Mouse (Mus musculus): ENCODE measurements at regions not wholly inside any gene's neighbourhood (a gene's known extent, or its start where the extent isn't known, plus 50 kb on each side); places are given as distances from the start of the nearest gene placed in this dataset.

GRCm38 (mm10) chr8:15270290-15270689 is 224.4 kb upstream of the BB014433 start:
- TF ChIP-seq CTCF (IDR thresholded peaks at IDR 0.05; ENCODE audit: control insufficient read depth, insufficient read depth, insufficient replicate concordance, low read depth, low read length) (no peak), POLR2A (IDR thresholded peaks at IDR 0.05; ENCODE audit: control insufficient read depth, low read depth, low read length) (no peak)

Data from testis, adult 2 months (tissue).